ENCODE assay signal across 17 mouse cellular contexts in the genomic region with DNA sequence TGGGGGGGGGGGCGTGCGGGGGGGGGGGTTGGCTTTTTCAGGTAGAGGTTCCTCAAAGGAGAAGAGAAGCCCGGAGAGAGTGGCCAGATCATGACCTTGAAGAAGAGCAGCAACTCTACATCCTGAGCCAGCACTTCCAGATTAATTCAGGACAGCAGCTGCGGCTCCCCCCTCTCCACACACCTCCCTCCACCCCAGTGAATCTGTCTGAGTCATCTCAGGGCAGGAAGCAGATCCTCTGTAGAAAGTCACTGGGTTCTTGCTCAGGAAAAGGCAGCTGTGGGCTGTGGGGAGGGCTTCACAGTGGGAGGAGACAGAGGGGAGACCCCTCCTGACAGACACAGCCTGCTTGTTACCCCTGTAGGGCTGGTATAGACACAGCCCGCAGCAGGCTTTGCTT.
DNase-seq lines count a peak whose midpoint lies in the region; ATAC-seq and TF ChIP-seq lines count a peak whose summit lies in the region.
"Had no signal": no experiment of that assay in that cellular context is flagged by ENCODE, and none has a peak within 500 bp of the region (broad histone marks: within the 10 kb centered on the region; RNA-seq: fewer than 3 reads in every experiment).

No protein-coding gene starts in this region.

- DNase-seq in gastrocnemius, postnatal 25 days, result peak; percentile 49
- no peak for DNase-seq in gastrocnemius, postnatal 10 days
- peak; percentile 28 for DNase-seq in right cerebral cortex, adult 18-20 months
- DNase-seq in right cerebral cortex, postnatal 10 days (ENCODE audit: low spot score in 2 of 2), result no peak
- no peak for DNase-seq in stomach, postnatal 0 days (ENCODE audit: low spot score)
- DNase-seq: cerebellum, adult 18-20 months; layer of hippocampus, adult 9-11 months; right cerebral cortex, postnatal 4 days had no signal

- ATAC-seq in granulocyte monocyte progenitor cell, adult 5-6 weeks (replicated peaks; ENCODE audit: poor library complexity, severe bottlenecking), result peak; percentile 60
- peak; percentile 20; the same call in 1 of the 2 replicates for ATAC-seq in stomach, postnatal 0 days (ENCODE audit: low FRiP score, low TSS enrichment)
- ATAC-seq in megakaryocyte-erythroid progenitor cell, adult 5-6 weeks (replicated peaks; ENCODE audit: low FRiP score, low TSS enrichment, poor library complexity, severe bottlenecking), result no peak
- ATAC-seq in forebrain, embryonic 15.5 days (replicated peaks), result no peak

- no peak overlapping the region; the same call in 1 of the 2 replicates for H3K27ac ChIP-seq in stomach, postnatal 0 days (replicated peaks)
- no peak overlapping the region for H3K27ac ChIP-seq in forebrain, embryonic 15.5 days (replicated peaks)
- H3K27ac ChIP-seq: hindbrain, embryonic 14.5 days; kidney, embryonic 15.5 days; lung, embryonic 15.5 days had no signal

- H3K9me3 ChIP-seq in stomach, postnatal 0 days (ENCODE audit: control insufficient read depth, low read length), result no peaks in the 10 kb centered on the region
- no peaks in the 10 kb centered on the region for H3K9me3 ChIP-seq in forebrain, embryonic 15.5 days
- H3K9me3 ChIP-seq: heart, embryonic 12.5 days; kidney, embryonic 15.5 days; lung, embryonic 15.5 days had no signal

- TF ChIP-seq CTCF in stomach, postnatal 0 days (IDR thresholded peaks at IDR 0.05; ENCODE audit: low read depth), result no peak

- H3K4me2 ChIP-seq in stomach, postnatal 0 days (replicated peaks; ENCODE audit: low read depth), result no peak overlapping the region
- H3K4me2 ChIP-seq in forebrain, embryonic 15.5 days (replicated peaks), result no peak overlapping the region
- H3K4me2 ChIP-seq: heart, embryonic 12.5 days; hindbrain, embryonic 14.5 days; kidney, embryonic 15.5 days; liver, embryonic 11.5 days; lung, embryonic 15.5 days; midbrain, embryonic 11.5 days had no signal

- no peaks in the 10 kb centered on the region for H3K27me3 ChIP-seq in stomach, postnatal 0 days (ENCODE audit: control insufficient read depth, insufficient read depth, low read length)
- no peaks in the 10 kb centered on the region for H3K27me3 ChIP-seq in forebrain, embryonic 15.5 days
- H3K27me3 ChIP-seq: heart, embryonic 12.5 days; kidney, embryonic 15.5 days had no signal

- 0 out of 2 replicates have a peak, but pooled peaks cover 3% of the 10 kb centered on the region for H3K4me1 ChIP-seq in stomach, postnatal 0 days (replicated peaks; ENCODE audit: control insufficient read depth, insufficient read depth)
- H3K4me1 ChIP-seq in forebrain, embryonic 15.5 days, result no peaks in the 10 kb centered on the region

- no peaks in the 10 kb centered on the region for H3K36me3 ChIP-seq in stomach, postnatal 0 days (ENCODE audit: control insufficient read depth, insufficient read depth, low read length)
- no peaks in the 10 kb centered on the region for H3K36me3 ChIP-seq in forebrain, embryonic 15.5 days
- H3K36me3 ChIP-seq: heart, embryonic 12.5 days; kidney, embryonic 15.5 days; lung, embryonic 15.5 days had no signal

- no peak for TF ChIP-seq EP300 in stomach, postnatal 0 days (optimal IDR thresholded peaks at IDR 0.05)

- H3K4me3 ChIP-seq in stomach, postnatal 0 days (ENCODE audit: low read depth, low read length), result no peak overlapping the region
- no peak overlapping the region for H3K4me3 ChIP-seq in forebrain, embryonic 15.5 days
- H3K4me3 ChIP-seq: heart, embryonic 12.5 days; kidney, embryonic 15.5 days; lung, embryonic 15.5 days had no signal

- H3K9ac ChIP-seq in stomach, postnatal 0 days (ENCODE audit: low read length), result no peak overlapping the region
- H3K9ac ChIP-seq in forebrain, embryonic 15.5 days (replicated peaks), result no peak overlapping the region
- H3K9ac ChIP-seq: heart, embryonic 12.5 days; hindbrain, embryonic 14.5 days; kidney, embryonic 15.5 days; lung, embryonic 15.5 days had no signal

- 33% methylated on average over 3 of the region's 5 CpGs for WGBS in stomach, postnatal 0 days
- WGBS in forebrain, embryonic 15.5 days, result 61% methylated on average over 5 of the region's 5 CpGs

Comparison
In these comparisons a context has a peak if more than half of its experiments do, and no peak if none do; other contexts are left out.
1. DNase-seq: peak in gastrocnemius, postnatal 25 days (single experiment) and right cerebral cortex, adult 18-20 months (single experiment); none in gastrocnemius, postnatal 10 days (single experiment), right cerebral cortex, postnatal 10 days (0 of 2) and stomach, postnatal 0 days (single experiment).
2. ATAC-seq: peak in granulocyte monocyte progenitor cell, adult 5-6 weeks (single experiment) and stomach, postnatal 0 days (single experiment); none in megakaryocyte-erythroid progenitor cell, adult 5-6 weeks (single experiment) and forebrain, embryonic 15.5 days (single experiment).